Mouse (Mus musculus): ENCODE data around the gene Ppara. TPM values are rescaled to one million over a fixed set of nuclear protein-coding genes. Genes with fewer than 3 reads are reported as not detected.

Gene Ppara
- polyA plus RNA-seq (2015; fragmentation: Nextera tagmentation; extraction: Ambion mirVana): 15.1 and 20.5 TPM in 2 replicates

DNA sequence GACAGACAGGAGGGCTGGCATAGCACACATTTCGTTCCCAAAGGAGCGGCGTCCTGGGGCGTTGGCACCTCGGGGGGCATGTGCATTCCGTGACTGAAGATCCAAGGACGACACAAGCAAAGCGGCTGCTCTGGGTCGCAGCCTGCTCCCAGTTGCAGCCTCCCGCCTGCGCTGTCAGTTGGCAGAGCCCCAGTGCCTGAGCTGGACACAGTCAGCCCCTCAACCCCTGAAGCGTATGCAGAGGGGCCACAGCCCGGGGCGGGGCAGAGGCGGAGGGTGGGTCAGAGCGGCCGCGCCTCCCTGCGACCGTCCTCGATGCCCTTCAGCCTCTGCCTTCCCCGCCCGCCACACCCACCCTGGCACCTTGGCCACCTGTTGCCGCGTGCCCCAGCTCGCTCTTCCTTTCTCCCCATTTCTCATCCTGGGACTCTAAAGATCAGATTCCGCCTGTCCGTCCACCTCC lies at the start of gene Ppara:
Gene Ppara (plus strand): TSS at position 413 of the 463 bp plus-strand sequence.
- peaks cover 57% of the 10 kb centered on the region for H3K27me3 ChIP-seq

GRCm38 (mm10) chr15:85686641-85687395 lies 48.0 kb upstream of the Ppara start:
- ATAC-seq (replicated peaks; ENCODE audit: insufficient number of reproducible peaks, insufficient read depth, low FRiP score, low read depth): peak; percentile 84
- H3K9ac ChIP-seq: no peak overlapping the region
- H3K27ac ChIP-seq: peak overlapping the region; percentile 76
- no peak overlapping the region for H3K4me3 ChIP-seq
- 49% methylated on average over 11 of the region's 11 CpGs for WGBS
- no peak overlapping the region for H3K4me2 ChIP-seq
- no peaks in the 10 kb centered on the region for H3K9me3 ChIP-seq (replicated peaks)
- peaks cover 32% of the 10 kb centered on the region for H3K4me1 ChIP-seq (replicated peaks)
- peaks cover 32% of the 10 kb centered on the region for H3K36me3 ChIP-seq
- no peaks in the 10 kb centered on the region for H3K27me3 ChIP-seq

More for the DNA sequence above, at the start of gene Ppara:
- peak; percentile 78 for ATAC-seq (replicated peaks; ENCODE audit: insufficient number of reproducible peaks, insufficient read depth, low FRiP score, low read depth)
- peak within 1 kb of the TSS; percentile 73 for H3K4me3 ChIP-seq
- 1% methylated on average over 26 of the region's 28 CpGs for WGBS
- no peaks in the 10 kb centered on the region for H3K36me3 ChIP-seq
- no peaks in the 10 kb centered on the region for H3K9me3 ChIP-seq (replicated peaks)
- H3K4me1 ChIP-seq (replicated peaks): peaks cover 20% of the 10 kb centered on the region
- H3K4me2 ChIP-seq: peak within 1 kb of the TSS; percentile 95
- H3K27ac ChIP-seq: peak within 1 kb of the TSS; percentile 97
- peak within 1 kb of the TSS; percentile 80 for H3K9ac ChIP-seq

GRCm38 (mm10) chr15:85687630-85688410 lies 47.0 kb upstream of the Ppara start:
- peak overlapping the region; percentile 76 for H3K27ac ChIP-seq
- ATAC-seq (replicated peaks; ENCODE audit: insufficient number of reproducible peaks, insufficient read depth, low FRiP score, low read depth): no peak
- peaks cover 32% of the 10 kb centered on the region for H3K36me3 ChIP-seq
- H3K4me3 ChIP-seq: no peak overlapping the region
- peaks cover 31% of the 10 kb centered on the region for H3K4me1 ChIP-seq (replicated peaks)
- 69% methylated on average over 15 of the region's 15 CpGs for WGBS
- no peaks in the 10 kb centered on the region for H3K9me3 ChIP-seq (replicated peaks)
- no peaks in the 10 kb centered on the region for H3K27me3 ChIP-seq
- no peak overlapping the region for H3K4me2 ChIP-seq
- H3K9ac ChIP-seq: no peak overlapping the region

DNA sequence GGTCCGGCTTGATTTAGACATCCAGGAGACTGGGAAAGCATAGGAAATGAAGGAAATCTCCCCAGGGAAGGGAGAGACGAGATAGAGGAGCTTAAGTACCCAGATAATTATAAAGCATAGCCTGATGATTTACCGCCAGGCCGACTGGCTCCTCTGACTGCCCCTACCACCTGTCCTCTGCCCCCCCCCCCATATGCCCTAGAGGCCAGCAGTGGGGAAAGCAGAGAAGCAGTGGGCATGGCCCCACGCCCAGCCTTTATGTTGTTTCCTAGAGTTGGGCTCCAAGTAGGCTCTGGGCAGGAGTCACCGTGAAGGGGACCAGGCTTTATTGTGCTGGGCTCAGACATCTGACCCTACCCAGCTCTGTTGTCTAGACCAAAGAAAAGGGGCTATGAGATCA lies 46.0 kb upstream of the Ppara start:
- Histone ChIP-seq H3K4me1 (replicated peaks) (peaks cover 27% of the 10 kb centered on the region), H3K36me3 (peaks cover 30% of the 10 kb centered on the region), H3K9me3 (replicated peaks) (no peaks in the 10 kb centered on the region), H3K27me3 (no peaks in the 10 kb centered on the region), H3K4me3 (no peak overlapping the region), H3K27ac (no peak overlapping the region), H3K4me2 (no peak overlapping the region), H3K9ac (no peak overlapping the region)
- WGBS: 65% methylated on average over 6 of the region's 6 CpGs
- ATAC-seq (replicated peaks; ENCODE audit: insufficient number of reproducible peaks, insufficient read depth, low FRiP score, low read depth): no peak

GRCm38 (mm10) chr15:85689523-85689922 lies 45.3 kb upstream of the Ppara start:
- H3K4me2 ChIP-seq: no peak overlapping the region
- no peaks in the 10 kb centered on the region for H3K9me3 ChIP-seq (replicated peaks)
- no peak overlapping the region for H3K27ac ChIP-seq
- no peak for ATAC-seq (replicated peaks; ENCODE audit: insufficient number of reproducible peaks, insufficient read depth, low FRiP score, low read depth)
- WGBS: 91% methylated on average over 6 of the region's 6 CpGs
- no peaks in the 10 kb centered on the region for H3K27me3 ChIP-seq
- no peak overlapping the region for H3K4me3 ChIP-seq
- no peak overlapping the region for H3K9ac ChIP-seq
- peaks cover 30% of the 10 kb centered on the region for H3K36me3 ChIP-seq
- H3K4me1 ChIP-seq (replicated peaks): peaks cover 23% of the 10 kb centered on the region

DNA sequence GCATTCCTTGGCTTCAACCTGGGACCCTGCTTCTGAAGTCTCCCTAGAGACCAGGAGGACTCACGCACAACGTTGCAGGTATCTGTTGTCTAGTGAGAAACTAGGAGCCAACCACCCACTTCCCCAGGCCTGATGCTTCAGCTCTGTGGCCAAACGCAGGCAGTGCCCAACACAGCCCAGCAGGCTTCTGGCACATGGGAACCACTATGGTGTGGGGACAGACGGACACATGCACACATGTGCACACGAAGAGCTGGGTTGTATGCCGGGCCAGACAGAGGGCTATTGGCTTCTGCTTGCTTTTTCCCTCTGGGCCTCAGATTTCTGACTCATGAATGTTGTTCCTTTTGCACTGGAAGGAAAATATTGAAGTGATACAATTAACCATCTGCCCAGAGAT lies 44.7 kb upstream of the Ppara start:
- peaks cover 33% of the 10 kb centered on the region for H3K36me3 ChIP-seq
- WGBS: 85% methylated on average over 6 of the region's 6 CpGs

GRCm38 (mm10) chr15:85690875-85691274 lies 43.9 kb upstream of the Ppara start:
- 90% methylated on average over 5 of the region's 5 CpGs for WGBS
- H3K9ac ChIP-seq: no peak overlapping the region
- ATAC-seq (replicated peaks; ENCODE audit: insufficient number of reproducible peaks, insufficient read depth, low FRiP score, low read depth): no peak
- no peaks in the 10 kb centered on the region for H3K9me3 ChIP-seq (replicated peaks)
- no peak overlapping the region for H3K4me3 ChIP-seq
- no peak overlapping the region for H3K4me2 ChIP-seq
- peaks cover 41% of the 10 kb centered on the region for H3K36me3 ChIP-seq
- no peaks in the 10 kb centered on the region for H3K27me3 ChIP-seq
- H3K27ac ChIP-seq: no peak overlapping the region
- H3K4me1 ChIP-seq (replicated peaks): peaks cover 23% of the 10 kb centered on the region

More for the DNA sequence above, 44.7 kb upstream of the Ppara start:
- Histone ChIP-seq H3K4me2 (no peak overlapping the region), H3K4me1 (replicated peaks) (peaks cover 23% of the 10 kb centered on the region), H3K9me3 (replicated peaks) (no peaks in the 10 kb centered on the region), H3K9ac (no peak overlapping the region), H3K4me3 (no peak overlapping the region), H3K27me3 (no peaks in the 10 kb centered on the region), H3K27ac (no peak overlapping the region)
- ATAC-seq (replicated peaks; ENCODE audit: insufficient number of reproducible peaks, insufficient read depth, low FRiP score, low read depth): no peak

GRCm38 (mm10) chr15:85693115-85693514 lies 41.7 kb upstream of the Ppara start:
- no peak overlapping the region for H3K4me3 ChIP-seq
- no peak overlapping the region for H3K9ac ChIP-seq
- no peaks in the 10 kb centered on the region for H3K27me3 ChIP-seq
- peaks cover 4% of the 10 kb centered on the region; the same call in 1 of the 2 replicates for H3K4me1 ChIP-seq (replicated peaks)
- no peak for ATAC-seq (replicated peaks; ENCODE audit: insufficient number of reproducible peaks, insufficient read depth, low FRiP score, low read depth)
- H3K4me2 ChIP-seq: no peak overlapping the region
- no peaks in the 10 kb centered on the region for H3K9me3 ChIP-seq (replicated peaks)
- 84% methylated on average over 3 of the region's 3 CpGs for WGBS
- H3K27ac ChIP-seq: no peak overlapping the region
- H3K36me3 ChIP-seq: peaks cover 58% of the 10 kb centered on the region

- ATAC-seq (replicated peaks; ENCODE audit: insufficient number of reproducible peaks, insufficient read depth, low FRiP score, low read depth): no peak
- Histone ChIP-seq H3K9me3 (replicated peaks) (no peaks in the 10 kb centered on the region), H3K4me3 (no peak overlapping the region), H3K27me3 (no peaks in the 10 kb centered on the region), H3K27ac (no peak overlapping the region), H3K4me1 (replicated peaks) (no peaks in the 10 kb centered on the region), H3K36me3 (peaks cover 62% of the 10 kb centered on the region), H3K9ac (no peak overlapping the region), H3K4me2 (no peak overlapping the region)
- 51% methylated on average over 2 of the region's 2 CpGs for WGBS
Measured at GRCm38 (mm10) chr15:85693819-85694218, 41.0 kb upstream of the Ppara start.

GRCm38 (mm10) chr15:85694379-85694778 lies 40.4 kb upstream of the Ppara start:
- no peaks in the 10 kb centered on the region for H3K9me3 ChIP-seq (replicated peaks)
- no peaks in the 10 kb centered on the region for H3K27me3 ChIP-seq
- no peak for ATAC-seq (replicated peaks; ENCODE audit: insufficient number of reproducible peaks, insufficient read depth, low FRiP score, low read depth)
- no peaks in the 10 kb centered on the region for H3K4me1 ChIP-seq (replicated peaks)
- no peak overlapping the region for H3K4me3 ChIP-seq
- no peak overlapping the region for H3K4me2 ChIP-seq
- WGBS: 92% methylated on average over 1 of the region's 1 CpGs
- H3K27ac ChIP-seq: no peak overlapping the region
- H3K36me3 ChIP-seq: peaks cover 66% of the 10 kb centered on the region
- H3K9ac ChIP-seq: no peak overlapping the region

DNA sequence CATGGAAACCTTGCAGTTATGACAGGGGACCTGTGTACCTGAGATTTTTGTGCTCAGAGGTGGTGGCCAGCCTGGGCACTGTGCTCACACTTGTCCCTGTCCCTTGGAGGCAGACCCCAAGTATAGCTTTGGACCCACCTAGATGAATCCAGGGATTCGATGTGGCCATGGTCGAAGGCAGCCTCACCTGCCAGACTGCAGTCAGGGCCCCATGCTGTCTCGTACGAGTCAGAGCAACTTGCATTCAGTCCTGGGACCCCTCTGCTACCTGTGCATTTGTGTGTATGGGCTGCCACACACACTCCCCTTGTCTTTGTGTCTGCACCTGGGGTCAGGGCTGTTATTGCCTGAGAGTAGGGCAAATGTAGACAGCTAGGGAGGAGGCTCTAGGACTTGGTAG lies 39.5 kb upstream of the Ppara start:
- no peak overlapping the region for H3K4me2 ChIP-seq
- no peaks in the 10 kb centered on the region; the same call in 1 of the 2 replicates for H3K4me1 ChIP-seq (replicated peaks)
- peaks cover 61% of the 10 kb centered on the region for H3K36me3 ChIP-seq
- H3K9me3 ChIP-seq (replicated peaks): no peaks in the 10 kb centered on the region
- no peak for ATAC-seq (replicated peaks; ENCODE audit: insufficient number of reproducible peaks, insufficient read depth, low FRiP score, low read depth)
- H3K27ac ChIP-seq: no peak overlapping the region
- no peak overlapping the region for H3K9ac ChIP-seq
- 90% methylated on average over 4 of the region's 4 CpGs for WGBS
- H3K4me3 ChIP-seq: no peak overlapping the region
- no peaks in the 10 kb centered on the region for H3K27me3 ChIP-seq
